Mouse (Mus musculus) retina, postnatal 7 days (tissue): Measurements from ENCODE around the gene Tnrc18.

Source experiments
- DNase-seq: peaks from one replicate; pipeline ENCODE4 v3.0.0-alpha.2; 2012; ENCODE audit warnings: low read depth, low spot score

Tnrc18 gene

GRCm38 (mm10) chr5:142723520-142724133 is 93.8 kb downstream of the Tnrc18 start:
- DNase-seq, result peak; percentile 53

- DNase-seq, result no peak
These were observed 97.6 kb downstream of the Tnrc18 start for GRCm38 (mm10) chr5:142719897-142720296.

- no peak for DNase-seq
These were observed 99.0 kb downstream of the Tnrc18 start for GRCm38 (mm10) chr5:142718486-142718885.

- DNase-seq, result peak; percentile 52
These were observed 99.4 kb downstream of the Tnrc18 start for GRCm38 (mm10) chr5:142718037-142718436.

- DNase-seq, result no peak
These were observed 101.4 kb downstream of the Tnrc18 start for GRCm38 (mm10) chr5:142716056-142716455.

GRCm38 (mm10) chr5:142715059-142715458 is 102.4 kb downstream of the Tnrc18 start:
- no peak for DNase-seq

GRCm38 (mm10) chr5:142713966-142714365 is 103.5 kb downstream of the Tnrc18 start:
- DNase-seq, result no peak

GRCm38 (mm10) chr5:142712373-142712772 is 105.1 kb downstream of the Tnrc18 start:
- no peak for DNase-seq

GRCm38 (mm10) chr5:142709436-142709835 is 108.0 kb downstream of the Tnrc18 start:
- DNase-seq, result no peak

- DNase-seq, result no peak
These were observed 109.8 kb downstream of the Tnrc18 start for GRCm38 (mm10) chr5:142707709-142708108.

- no peak for DNase-seq
These were observed 113.9 kb downstream of the Tnrc18 start for GRCm38 (mm10) chr5:142703569-142703968.

- DNase-seq, result no peak
These were observed 114.8 kb downstream of the Tnrc18 start for GRCm38 (mm10) chr5:142702511-142703138.

- peak; percentile 61 for DNase-seq
These were observed 115.6 kb downstream of the Tnrc18 start for GRCm38 (mm10) chr5:142701651-142702510.

GRCm38 (mm10) chr5:142700842-142701589 is 116.4 kb downstream of the Tnrc18 start:
- no peak for DNase-seq

GRCm38 (mm10) chr5:142697742-142698141 is 119.7 kb downstream of the Tnrc18 start:
- no peak for DNase-seq

GRCm38 (mm10) chr5:142696865-142697264 is 120.6 kb downstream of the Tnrc18 start:
- no peak for DNase-seq

GRCm38 (mm10) chr5:142696258-142696657 is 121.2 kb downstream of the Tnrc18 start:
- no peak for DNase-seq

GRCm38 (mm10) chr5:142694627-142695340 is 122.7 kb downstream of the Tnrc18 start:
- no peak for DNase-seq

GRCm38 (mm10) chr5:142693738-142694430 is 123.6 kb downstream of the Tnrc18 start:
- no peak for DNase-seq

GRCm38 (mm10) chr5:142692971-142693737 is 124.3 kb downstream of the Tnrc18 start:
- DNase-seq, result no peak
